Mouse (Mus musculus) stomach, embryonic 16.5 days (tissue): ENCODE results near the gene Tex30. TPM values are rescaled to one million over a fixed set of nuclear protein-coding genes. Genes with fewer than 3 reads are reported as not detected.

ENCODE experiments used
- ATAC-seq: fragments of 200-750 bp; cut with Nextera tagmentation; 2 replicates; pipeline ENCODE4 v1.8.0; 2017; ENCODE audit warnings: moderate number of reproducible peaks, moderate TSS enrichment; ENCODE audit not compliant: insufficient read depth, low FRiP score
- H3K27ac ChIP-seq: fragments of 300-500 bp; sonication (generic); 2 replicates; pipeline ENCODE4 v1.5.1; 2014; ENCODE audit warnings: low read length
- H3K27me3 ChIP-seq: fragments of 300-500 bp; sonication (generic); 2 replicates; pipeline ENCODE4 v1.6.1; 2014; ENCODE audit warnings: low read length, control low read depth, mixed read lengths; ENCODE audit not compliant: control insufficient read depth, insufficient read depth
- H3K36me3 ChIP-seq: fragments of 300-500 bp; sonication (generic); 2 replicates; pipeline ENCODE4 v1.6.1; 2014; ENCODE audit warnings: low read length; ENCODE audit not compliant: control insufficient read depth, insufficient read depth
- H3K4me1 ChIP-seq: fragments of 300-500 bp; sonication (generic); 2 replicates; pipeline ENCODE4 v1.6.1; 2014; ENCODE audit warnings: low read length, control low read depth, mixed read lengths; ENCODE audit not compliant: control insufficient read depth, insufficient read depth
- H3K4me2 ChIP-seq: fragments of 300-500 bp; sonication (generic); 2 replicates; pipeline ENCODE4 v1.6.1; 2014; ENCODE audit warnings: low read depth, low read length, mixed read lengths
- H3K4me3 ChIP-seq: fragments of 300-500 bp; sonication (generic); replicated peaks from 2 replicates; pipeline ENCODE4 v1.5.1; 2014; ENCODE audit warnings: mild to moderate bottlenecking, low read length
- H3K9ac ChIP-seq: fragments of 300-500 bp; sonication (generic); 2 replicates; pipeline ENCODE4 v1.6.1; 2014; ENCODE audit warnings: low read length
- H3K9me3 ChIP-seq: fragments of 300-500 bp; sonication (generic); replicated peaks from 2 replicates; pipeline ENCODE4 v1.6.1; 2016; ENCODE audit warnings: low read length, control low read depth; ENCODE audit not compliant: control insufficient read depth
- WGBS: fragments of 180-500 bp; shearing (Covaris S2); extraction: QIAGEN DNeasy Blood & Tissue Kit; methylation state at CpG from one replicate; pipeline ENCODE4 v1.1.7; 2014; 5-methylcytosine and 5-hydroxymethylcytosine counted together
- polyA plus RNA-seq: library from polyadenylated mRNA; unstranded; fragments of >200 nt; fragmentation: Nextera tagmentation; extraction: Ambion mirVana; gene quantifications from 2 replicates; pipeline ENCODE4 v1.2.1, GENCODE M21; 2015

Tex30 gene
- polyA plus RNA-seq, 1 experiment from 2014 or later, result 66.0 TPM

- Histone ChIP-seq H3K36me3 (peaks cover 5% of the 10 kb centered on the region; the same call in 1 of the 2 replicates), H3K27ac (peak overlapping the region; percentile 98), H3K4me3 (peak overlapping the region; percentile 85), H3K9me3 (no peaks in the 10 kb centered on the region), H3K27me3 (no peaks in the 10 kb centered on the region), H3K9ac (peak overlapping the region; percentile 90), H3K4me1 (peaks cover 6% of the 10 kb centered on the region), H3K4me2 (peak overlapping the region; percentile 84)
- 0% methylated on average over 42 of the region's 43 CpGs for WGBS
- peak; percentile 90 for ATAC-seq
Observed at GRCm38 (mm10) chr1:44119201-44120073, 17.2 kb upstream of the Tex30 start.

- Histone ChIP-seq H3K9ac (peak within 1 kb of the TSS; percentile 90), H3K27ac (peak within 1 kb of the TSS; percentile 98), H3K9me3 (no peaks in the 10 kb centered on the region), H3K4me2 (peak within 1 kb of the TSS; percentile 84), H3K4me3 (peak within 1 kb of the TSS; percentile 85), H3K36me3 (peaks cover 8% of the 10 kb centered on the region; the same call in 1 of the 2 replicates), H3K4me1 (peaks cover 6% of the 10 kb centered on the region), H3K27me3 (no peaks in the 10 kb centered on the region)
- WGBS, result under 1% methylated on average over 39 of the region's 39 CpGs
- peak; percentile 97 for ATAC-seq
Observed at GRCm38 (mm10) chr1:44118239-44119054, 16.2 kb upstream of the Tex30 start, which contains the start of the genes Kdelc1 and Bivm. Gene Kdelc1, minus strand, starts transcription at chr1:44118808. Gene Bivm, plus strand, starts transcription at chr1:44118957.

- Histone ChIP-seq H3K4me1 (peaks cover 6% of the 10 kb centered on the region), H3K9me3 (no peaks in the 10 kb centered on the region)
Observed at GRCm38 (mm10) chr1:44117571-44117970, 15.3 kb upstream of the Tex30 start.

DNA sequence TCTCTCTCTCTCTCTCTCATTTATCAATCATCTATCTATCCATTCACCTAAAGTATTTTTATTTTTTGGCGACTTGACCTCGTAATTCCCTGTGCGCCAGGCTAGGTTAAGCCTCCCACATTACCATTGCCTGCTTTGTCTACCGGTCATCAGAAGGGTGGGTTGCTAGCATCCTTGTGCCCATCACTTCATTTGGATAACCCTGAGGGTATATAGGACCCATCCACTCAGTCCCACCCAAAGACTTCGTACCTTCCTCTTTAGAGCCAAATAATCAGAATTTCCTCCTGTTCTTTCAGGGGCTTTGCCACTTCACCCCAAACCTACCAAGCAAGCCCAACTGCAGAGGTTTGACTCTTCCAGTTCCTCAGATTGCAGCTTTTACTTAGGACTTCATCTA lies 698 bp upstream of the Tex30 start:
- Histone ChIP-seq H3K9ac (peak overlapping the region; percentile 60), H3K4me2 (peak overlapping the region; percentile 58), H3K36me3 (no peaks in the 10 kb centered on the region), H3K4me3 (peak overlapping the region; percentile 90), H3K9me3 (no peaks in the 10 kb centered on the region), H3K27me3 (no peaks in the 10 kb centered on the region), H3K27ac (no peak overlapping the region), H3K4me1 (peaks cover 6% of the 10 kb centered on the region)
- no peak for ATAC-seq
- 9% methylated on average over 5 of the region's 5 CpGs for WGBS

More at GRCm38 (mm10) chr1:44117571-44117970, 15.3 kb upstream of the Tex30 start:
- no peak for ATAC-seq
- Histone ChIP-seq H3K4me3 (no peak overlapping the region; the same call in 1 of the 2 replicates), H3K27me3 (no peaks in the 10 kb centered on the region), H3K9ac (no peak overlapping the region), H3K4me2 (peak overlapping the region; percentile 84), H3K27ac (no peak overlapping the region), H3K36me3 (peaks cover 14% of the 10 kb centered on the region; the same call in 1 of the 2 replicates)

- Histone ChIP-seq H3K36me3 (0 out of 2 replicates have a peak, but pooled peaks cover 3% of the 10 kb centered on the region), H3K4me2 (peak overlapping the region; percentile 65), H3K9ac (peak overlapping the region; percentile 87), H3K4me3 (peak overlapping the region; percentile 90), H3K4me1 (peaks cover 6% of the 10 kb centered on the region), H3K27ac (peak overlapping the region; percentile 93), H3K9me3 (no peaks in the 10 kb centered on the region), H3K27me3 (no peaks in the 10 kb centered on the region)
- WGBS, result under 1% methylated on average over 55 of the region's 55 CpGs
- ATAC-seq, result peak; percentile 78
Observed at GRCm38 (mm10) chr1:44101448-44102225, 604 bp downstream of the Tex30 start.

DNA sequence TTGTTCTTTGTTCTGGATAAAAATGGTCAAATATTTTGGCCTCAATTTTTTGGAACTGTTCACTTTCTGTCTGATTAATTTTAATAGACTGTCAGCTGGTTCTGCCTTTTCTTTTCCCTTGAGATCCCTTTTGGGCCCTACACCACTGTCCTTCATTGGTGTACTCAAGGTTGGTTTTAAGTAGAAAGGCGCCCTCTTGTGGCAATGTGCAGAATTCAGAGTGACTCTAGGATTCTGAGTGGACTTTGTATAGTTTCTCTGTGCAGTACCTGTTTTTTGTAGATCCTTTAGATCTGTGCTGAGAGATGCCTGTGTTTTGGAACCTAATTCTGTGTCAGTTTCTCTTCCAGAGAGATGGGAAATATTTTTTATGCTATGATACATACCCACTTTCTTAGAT lies 37.6 kb downstream of the Tex30 start:
- Histone ChIP-seq H3K9ac (no peak overlapping the region), H3K27ac (no peak overlapping the region), H3K4me3 (no peak overlapping the region), H3K9me3 (no peaks in the 10 kb centered on the region), H3K36me3 (no peaks in the 10 kb centered on the region), H3K27me3 (no peaks in the 10 kb centered on the region), H3K4me1 (no peaks in the 10 kb centered on the region), H3K4me2 (no peak overlapping the region)
- no peak for ATAC-seq
- WGBS, result 0% methylated on average over 1 of the region's 1 CpGs

- Histone ChIP-seq H3K27me3 (no peaks in the 10 kb centered on the region), H3K4me1 (no peaks in the 10 kb centered on the region), H3K9ac (no peak overlapping the region), H3K36me3 (no peaks in the 10 kb centered on the region), H3K4me2 (no peak overlapping the region), H3K4me3 (no peak overlapping the region), H3K27ac (no peak overlapping the region), H3K9me3 (no peaks in the 10 kb centered on the region)
- WGBS, result 94% methylated on average over 6 of the region's 6 CpGs
- ATAC-seq, result no peak
Observed at GRCm38 (mm10) chr1:44063439-44063838, 38.8 kb downstream of the Tex30 start.

GRCm38 (mm10) chr1:44061836-44062235 lies 40.4 kb downstream of the Tex30 start, which contains the start of gene Gm8251:
Gene Gm8251, minus strand, starts transcription at chr1:44061936.
- no peaks in the 10 kb centered on the region for H3K9me3 ChIP-seq
- no peaks in the 10 kb centered on the region for H3K4me1 ChIP-seq
- H3K9ac ChIP-seq, result no peak within 1 kb of the TSS
- 88% methylated on average over 2 of the region's 2 CpGs for WGBS
- no peak within 1 kb of the TSS for H3K4me2 ChIP-seq
- H3K36me3 ChIP-seq, result no peaks in the 10 kb centered on the region
- ATAC-seq, result no peak
- no peak within 1 kb of the TSS for H3K27ac ChIP-seq
- H3K4me3 ChIP-seq, result no peak within 1 kb of the TSS
- H3K27me3 ChIP-seq, result no peaks in the 10 kb centered on the region
